Comparison of ENCODE assay signal across 12 mouse cellular contexts in genomic region chr8:91329056-91329455, GRCm38 (mm10). TPM values are rescaled to one million over a fixed set of nuclear protein-coding genes. Genes with fewer than 3 reads are reported as not detected.
A peak's percentile ranks its signal among the peaks of the same experiment; 100 is the strongest.
DNase-seq lines count a peak whose midpoint lies in the region; ATAC-seq and TF ChIP-seq lines count a peak whose summit lies in the region.
"Had no signal": no experiment of that assay in that cellular context is flagged by ENCODE, and none has a peak within 500 bp of the region (broad histone marks: within the 10 kb centered on the region; RNA-seq: fewer than 3 reads in every experiment).

No protein-coding gene starts in this region.

- peaks cover 20% of the 10 kb centered on the region for H3K4me1 ChIP-seq in heart, adult 2 months (ENCODE audit: control insufficient read depth, insufficient read depth, low read length)
- peaks cover 55% of the 10 kb centered on the region for H3K4me1 ChIP-seq in neural tube, embryonic 13.5 days (replicated peaks)
- peaks cover 51% of the 10 kb centered on the region for H3K4me1 ChIP-seq in neural tube, embryonic 15.5 days
- H3K4me1 ChIP-seq in liver, embryonic 13.5 days (replicated peaks): peaks cover 35% of the 10 kb centered on the region

- intact Hi-C loops in heart, adult 2 months (cut with DNase I): no loop called here
- intact Hi-C loops in heart, postnatal 25 days (cut with DNase I): no loop called here

- no peak for TF ChIP-seq POLR2A in heart, adult 2 months (IDR thresholded peaks at IDR 0.05; ENCODE audit: insufficient read depth, low read depth, low read length)

- no peak overlapping the region for H3K4me3 ChIP-seq in heart, adult 2 months
- H3K4me3 ChIP-seq in neural tube, embryonic 13.5 days: no peak overlapping the region
- H3K4me3 ChIP-seq in neural tube, embryonic 15.5 days (replicated peaks): no peak overlapping the region
- H3K4me3 ChIP-seq in liver, embryonic 13.5 days (replicated peaks): no peak overlapping the region
- H3K4me3 ChIP-seq: limb, embryonic 12.5 days had no signal

- DNase-seq in heart, adult 2 months: no peak
- no peak for DNase-seq in heart, postnatal 25 days (ENCODE audit: low spot score)
- DNase-seq in liver, embryonic 13.5 days: no peak
- DNase-seq in frontal cortex, postnatal 10 days (ENCODE audit: low spot score in 2 of 2): no peak
- no peak for DNase-seq in left cerebral cortex, adult 9 months (ENCODE audit: low spot score in 2 of 2)
- DNase-seq in cerebellum, adult 11-12 months: no peak
- DNase-seq: B cell, adult 2 months; cerebellum, adult 9-10 months; right cerebral cortex, postnatal 4 days had no signal

- 75% methylated on average over 9 of the region's 9 CpGs for WGBS in heart, adult 2 months
- WGBS in neural tube, embryonic 13.5 days: 76% methylated on average over 9 of the region's 9 CpGs
- 64% methylated on average over 9 of the region's 9 CpGs for WGBS in neural tube, embryonic 15.5 days
- 76% methylated on average over 9 of the region's 9 CpGs for WGBS in liver, embryonic 13.5 days (ENCODE audit: insufficient replicate concordance)

- H3K4me2 ChIP-seq in neural tube, embryonic 13.5 days: peak overlapping the region; percentile 44; the same call in 1 of the 2 replicates
- no peak overlapping the region for H3K4me2 ChIP-seq in neural tube, embryonic 15.5 days
- H3K4me2 ChIP-seq in liver, embryonic 13.5 days: no peak overlapping the region

- no peak for TF ChIP-seq EP300 in heart, adult 2 months (IDR thresholded peaks at IDR 0.05; ENCODE audit: insufficient read depth, low read depth, low read length)

- no peak for TF ChIP-seq CTCF in heart, adult 2 months (IDR thresholded peaks at IDR 0.05)

- no peaks in the 10 kb centered on the region for H3K9me3 ChIP-seq in neural tube, embryonic 13.5 days
- no peaks in the 10 kb centered on the region for H3K9me3 ChIP-seq in neural tube, embryonic 15.5 days (replicated peaks)
- H3K9me3 ChIP-seq in liver, embryonic 13.5 days (replicated peaks): no peaks in the 10 kb centered on the region
- H3K9me3 ChIP-seq: limb, embryonic 12.5 days had no signal

- peak overlapping the region; percentile 58 for H3K27ac ChIP-seq in heart, adult 2 months
- peak overlapping the region; percentile 87 for H3K27ac ChIP-seq in neural tube, embryonic 13.5 days (replicated peaks)
- no peak overlapping the region; the same call in 1 of the 2 replicates for H3K27ac ChIP-seq in neural tube, embryonic 15.5 days (replicated peaks)
- H3K27ac ChIP-seq in liver, embryonic 13.5 days: peak overlapping the region; percentile 68
- H3K27ac ChIP-seq: limb, embryonic 12.5 days had no signal

- H3K36me3 ChIP-seq in heart, adult 2 months (ENCODE audit: control insufficient read depth, insufficient read depth, low read length): peaks cover 5% of the 10 kb centered on the region
- H3K36me3 ChIP-seq in neural tube, embryonic 13.5 days: no peaks in the 10 kb centered on the region
- H3K36me3 ChIP-seq in neural tube, embryonic 15.5 days: no peaks in the 10 kb centered on the region
- H3K36me3 ChIP-seq in liver, embryonic 13.5 days: peaks cover 6% of the 10 kb centered on the region; the same call in 1 of the 2 replicates

- H3K9ac ChIP-seq in heart, adult 2 months (ENCODE audit: low read depth, low read length): no peak overlapping the region
- peak overlapping the region; percentile 38; the same call in 1 of the 2 replicates for H3K9ac ChIP-seq in neural tube, embryonic 13.5 days
- no peak overlapping the region for H3K9ac ChIP-seq in neural tube, embryonic 15.5 days (replicated peaks)
- H3K9ac ChIP-seq in liver, embryonic 13.5 days: no peak overlapping the region
- H3K9ac ChIP-seq: limb, embryonic 12.5 days had no signal

- no peak for ATAC-seq in neural tube, embryonic 13.5 days (ENCODE audit: low read depth)
- ATAC-seq in neural tube, embryonic 15.5 days (ENCODE audit: low FRiP score): no peak
- no peak for ATAC-seq in liver, embryonic 13.5 days (ENCODE audit: low read depth)

- peaks cover 10% of the 10 kb centered on the region for H3K79me2 ChIP-seq in heart, adult 2 months (replicated peaks; ENCODE audit: control insufficient read depth, insufficient read depth, low read length)

- no peaks in the 10 kb centered on the region for H3K27me3 ChIP-seq in heart, adult 2 months (ENCODE audit: control insufficient read depth, insufficient read depth, low read length)
- H3K27me3 ChIP-seq in neural tube, embryonic 13.5 days: no peaks in the 10 kb centered on the region
- H3K27me3 ChIP-seq in neural tube, embryonic 15.5 days (replicated peaks): no peaks in the 10 kb centered on the region
- H3K27me3 ChIP-seq in liver, embryonic 13.5 days: no peaks in the 10 kb centered on the region
- H3K27me3 ChIP-seq: limb, embryonic 12.5 days had no signal

RNA-seq across cellular contexts. Expression of gene Fto, which starts 15.7 kb away (rescaled TPM):
- total RNA-seq in heart, adult 2 months (2021): 10 to 100 TPM; 57.6 to 65.1 TPM
- 41.3 and 53.3 TPM in 2 replicates for polyA plus RNA-seq in heart, adult 2 months (2012; rRNA removed)
- 10 to 100 TPM; 65.9 to 67.1 TPM for total RNA-seq in heart, postnatal 25 days (2021)
- 120 and 125 TPM in 2 replicates for polyA plus RNA-seq in neural tube, embryonic 13.5 days (2015; fragmentation: Nextera tagmentation; extraction: Ambion mirVana)
- 131 and 135 TPM in 2 replicates for polyA plus RNA-seq in neural tube, embryonic 15.5 days (2015; fragmentation: Nextera tagmentation; extraction: Ambion mirVana)
- 16.4 and 20.8 TPM in 2 replicates for polyA plus RNA-seq in liver, embryonic 13.5 days (2015; fragmentation: Nextera tagmentation; extraction: Ambion mirVana)

RNA-seq across cellular contexts. Expression of gene Rpgrip1l, which starts 16.0 kb away (rescaled TPM):
- 1 to 10 TPM; 3.2 to 3.6 TPM for total RNA-seq in heart, adult 2 months (2021)
- polyA plus RNA-seq in heart, adult 2 months (2012; rRNA removed): 0.88 and 1.4 TPM in 2 replicates
- total RNA-seq in heart, postnatal 25 days (2021): 1 to 10 TPM; 3.8 to 5.1 TPM
- polyA plus RNA-seq in neural tube, embryonic 13.5 days (2015; fragmentation: Nextera tagmentation; extraction: Ambion mirVana): 10.1 and 16.0 TPM in 2 replicates
- 9.7 and 10.5 TPM in 2 replicates for polyA plus RNA-seq in neural tube, embryonic 15.5 days (2015; fragmentation: Nextera tagmentation; extraction: Ambion mirVana)
- 4.2 and 4.8 TPM in 2 replicates for polyA plus RNA-seq in liver, embryonic 13.5 days (2015; fragmentation: Nextera tagmentation; extraction: Ambion mirVana)
